Mouse (Mus musculus): Measurements from ENCODE around the gene Slc22a15. TPM values are rescaled to one million over a fixed set of nuclear protein-coding genes. Genes with fewer than 3 reads are reported as not detected.

Slc22a15 gene
- 6.0 and 6.8 TPM in 2 replicates for polyA plus RNA-seq (2014; fragmentation: Nextera tagmentation; extraction: Ambion mirVana)

GRCm38 (mm10) chr3:101923843-101924740, at the start of gene Slc22a15:
Gene Slc22a15, minus strand, starts transcription at chr3:101924453.
- peak within 1 kb of the TSS; percentile 87 for H3K27ac ChIP-seq (ENCODE audit: low read depth)
- 1% methylated on average over 78 of the region's 92 CpGs for WGBS
- peak; percentile 85 for DNase-seq (ENCODE audit: low spot score)
- H3K4me2 ChIP-seq (ENCODE audit: low read length), result peak within 1 kb of the TSS; percentile 74
- H3K9me3 ChIP-seq (ENCODE audit: control insufficient read depth, low read length), result no peaks in the 10 kb centered on the region
- H3K27me3 ChIP-seq (replicated peaks; ENCODE audit: control insufficient read depth, insufficient read depth, low read length), result no peaks in the 10 kb centered on the region
- H3K4me3 ChIP-seq (ENCODE audit: low read depth, low read length), result peak within 1 kb of the TSS; percentile 66
- peak; percentile 87 for ATAC-seq (replicated peaks; ENCODE audit: low FRiP score, low TSS enrichment, low read depth)
- peaks cover 7% of the 10 kb centered on the region; the same call in 1 of the 2 replicates for H3K4me1 ChIP-seq (replicated peaks; ENCODE audit: control insufficient read depth, insufficient read depth, low read length)
- H3K9ac ChIP-seq (ENCODE audit: low read length), result peak within 1 kb of the TSS; percentile 83
- H3K36me3 ChIP-seq (ENCODE audit: control insufficient read depth, insufficient read depth, low read length), result peaks cover 8% of the 10 kb centered on the region; the same call in 1 of the 2 replicates

- no peak for DNase-seq (ENCODE audit: low spot score)
- Histone ChIP-seq H3K27me3 (replicated peaks; ENCODE audit: control insufficient read depth, insufficient read depth, low read length) (no peaks in the 10 kb centered on the region), H3K4me1 (replicated peaks; ENCODE audit: control insufficient read depth, insufficient read depth, low read length) (no peaks in the 10 kb centered on the region), H3K9me3 (ENCODE audit: control insufficient read depth, low read length) (no peaks in the 10 kb centered on the region), H3K4me3 (ENCODE audit: low read depth, low read length) (no peak overlapping the region), H3K36me3 (ENCODE audit: control insufficient read depth, insufficient read depth, low read length) (no peaks in the 10 kb centered on the region), H3K9ac (ENCODE audit: low read length) (no peak overlapping the region), H3K4me2 (ENCODE audit: low read length) (no peak overlapping the region), H3K27ac (ENCODE audit: low read depth) (no peak overlapping the region)
- 17% methylated on average over 3 of the region's 3 CpGs for WGBS
- ATAC-seq (replicated peaks; ENCODE audit: low FRiP score, low TSS enrichment, low read depth), result no peak
These were observed 42.7 kb upstream of the Slc22a15 start for GRCm38 (mm10) chr3:101966825-101967558.

- Histone ChIP-seq H3K36me3 (ENCODE audit: control insufficient read depth, insufficient read depth, low read length) (no peaks in the 10 kb centered on the region), H3K27ac (ENCODE audit: low read depth) (no peak overlapping the region), H3K4me2 (ENCODE audit: low read length) (no peak overlapping the region), H3K9me3 (ENCODE audit: control insufficient read depth, low read length) (no peaks in the 10 kb centered on the region), H3K4me3 (ENCODE audit: low read depth, low read length) (no peak overlapping the region), H3K27me3 (replicated peaks; ENCODE audit: control insufficient read depth, insufficient read depth, low read length) (no peaks in the 10 kb centered on the region), H3K9ac (ENCODE audit: low read length) (no peak overlapping the region), H3K4me1 (replicated peaks; ENCODE audit: control insufficient read depth, insufficient read depth, low read length) (no peaks in the 10 kb centered on the region)
- ATAC-seq (replicated peaks; ENCODE audit: low FRiP score, low TSS enrichment, low read depth) (no peak), DNase-seq (ENCODE audit: low spot score) (no peak)
- 74% methylated on average over 7 of the region's 7 CpGs for WGBS
These were observed 40.1 kb upstream of the Slc22a15 start for GRCm38 (mm10) chr3:101964352-101964751.

GRCm38 (mm10) chr3:101963501-101963900, 39.2 kb upstream of the Slc22a15 start:
- 22% methylated on average over 9 of the region's 9 CpGs for WGBS
- Histone ChIP-seq H3K4me1 (replicated peaks; ENCODE audit: control insufficient read depth, insufficient read depth, low read length) (no peaks in the 10 kb centered on the region), H3K9me3 (ENCODE audit: control insufficient read depth, low read length) (no peaks in the 10 kb centered on the region), H3K36me3 (ENCODE audit: control insufficient read depth, insufficient read depth, low read length) (no peaks in the 10 kb centered on the region), H3K27ac (ENCODE audit: low read depth) (no peak overlapping the region), H3K4me3 (ENCODE audit: low read depth, low read length) (no peak overlapping the region), H3K9ac (ENCODE audit: low read length) (no peak overlapping the region), H3K4me2 (ENCODE audit: low read length) (no peak overlapping the region), H3K27me3 (replicated peaks; ENCODE audit: control insufficient read depth, insufficient read depth, low read length) (no peaks in the 10 kb centered on the region)
- DNase-seq (ENCODE audit: low spot score) (no peak), ATAC-seq (replicated peaks; ENCODE audit: low FRiP score, low TSS enrichment, low read depth) (no peak)

GRCm38 (mm10) chr3:101961146-101961835, 37.0 kb upstream of the Slc22a15 start:
- Histone ChIP-seq H3K27ac (ENCODE audit: low read depth) (no peak overlapping the region), H3K4me1 (replicated peaks; ENCODE audit: control insufficient read depth, insufficient read depth, low read length) (no peaks in the 10 kb centered on the region), H3K9ac (ENCODE audit: low read length) (no peak overlapping the region), H3K4me3 (ENCODE audit: low read depth, low read length) (no peak overlapping the region), H3K9me3 (ENCODE audit: control insufficient read depth, low read length) (no peaks in the 10 kb centered on the region), H3K4me2 (ENCODE audit: low read length) (no peak overlapping the region), H3K27me3 (replicated peaks; ENCODE audit: control insufficient read depth, insufficient read depth, low read length) (no peaks in the 10 kb centered on the region), H3K36me3 (ENCODE audit: control insufficient read depth, insufficient read depth, low read length) (no peaks in the 10 kb centered on the region)
- no peak for ATAC-seq (replicated peaks; ENCODE audit: low FRiP score, low TSS enrichment, low read depth)
- DNase-seq (ENCODE audit: low spot score), result no peak
- 93% methylated on average over 15 of the region's 15 CpGs for WGBS

- no peak overlapping the region for H3K9ac ChIP-seq (ENCODE audit: low read length)
- H3K9me3 ChIP-seq (ENCODE audit: control insufficient read depth, low read length), result no peaks in the 10 kb centered on the region
- H3K4me3 ChIP-seq (ENCODE audit: low read depth, low read length), result no peak overlapping the region
- H3K4me2 ChIP-seq (ENCODE audit: low read length), result no peak overlapping the region
- no peaks in the 10 kb centered on the region for H3K27me3 ChIP-seq (replicated peaks; ENCODE audit: control insufficient read depth, insufficient read depth, low read length)
- 66% methylated on average over 3 of the region's 3 CpGs for WGBS
- H3K4me1 ChIP-seq (replicated peaks; ENCODE audit: control insufficient read depth, insufficient read depth, low read length), result no peaks in the 10 kb centered on the region
- no peak for ATAC-seq (replicated peaks; ENCODE audit: low FRiP score, low TSS enrichment, low read depth)
- no peak for DNase-seq (ENCODE audit: low spot score)
- H3K27ac ChIP-seq (ENCODE audit: low read depth), result no peak overlapping the region
- no peaks in the 10 kb centered on the region for H3K36me3 ChIP-seq (ENCODE audit: control insufficient read depth, insufficient read depth, low read length)
These were observed 33.8 kb upstream of the Slc22a15 start for GRCm38 (mm10) chr3:101958047-101958446.

GRCm38 (mm10) chr3:101953506-101953905, 29.3 kb upstream of the Slc22a15 start:
- Histone ChIP-seq H3K4me2 (ENCODE audit: low read length) (no peak overlapping the region), H3K36me3 (ENCODE audit: control insufficient read depth, insufficient read depth, low read length) (no peaks in the 10 kb centered on the region), H3K27ac (ENCODE audit: low read depth) (no peak overlapping the region), H3K9ac (ENCODE audit: low read length) (no peak overlapping the region), H3K9me3 (ENCODE audit: control insufficient read depth, low read length) (no peaks in the 10 kb centered on the region), H3K27me3 (replicated peaks; ENCODE audit: control insufficient read depth, insufficient read depth, low read length) (no peaks in the 10 kb centered on the region), H3K4me3 (ENCODE audit: low read depth, low read length) (no peak overlapping the region), H3K4me1 (replicated peaks; ENCODE audit: control insufficient read depth, insufficient read depth, low read length) (no peaks in the 10 kb centered on the region)
- WGBS, result 83% methylated on average over 7 of the region's 7 CpGs
- no peak for DNase-seq (ENCODE audit: low spot score)
- no peak for ATAC-seq (replicated peaks; ENCODE audit: low FRiP score, low TSS enrichment, low read depth)

- ATAC-seq (replicated peaks; ENCODE audit: low FRiP score, low TSS enrichment, low read depth) (no peak), DNase-seq (ENCODE audit: low spot score) (no peak)
- WGBS, result 87% methylated on average over 2 of the region's 2 CpGs
- Histone ChIP-seq H3K4me1 (replicated peaks; ENCODE audit: control insufficient read depth, insufficient read depth, low read length) (no peaks in the 10 kb centered on the region), H3K9me3 (ENCODE audit: control insufficient read depth, low read length) (no peaks in the 10 kb centered on the region), H3K27ac (ENCODE audit: low read depth) (no peak overlapping the region), H3K4me3 (ENCODE audit: low read depth, low read length) (no peak overlapping the region), H3K27me3 (replicated peaks; ENCODE audit: control insufficient read depth, insufficient read depth, low read length) (no peaks in the 10 kb centered on the region), H3K4me2 (ENCODE audit: low read length) (no peak overlapping the region), H3K9ac (ENCODE audit: low read length) (no peak overlapping the region), H3K36me3 (ENCODE audit: control insufficient read depth, insufficient read depth, low read length) (no peaks in the 10 kb centered on the region)
These were observed 28.3 kb upstream of the Slc22a15 start for GRCm38 (mm10) chr3:101952577-101952976.

Measured in intestine, embryonic 14.5 days (tissue).